Mouse (Mus musculus) adrenal gland, postnatal 4 days (tissue): ENCODE results near the gene U2af2. TPM values are rescaled to one million over a fixed set of nuclear protein-coding genes. Genes with fewer than 3 reads are reported as not detected.

Source experiments
- DNase-seq, 2 experiments: peaks; one replicate each; pipeline ENCODE4 v3.0.0; 2021 to 2022; ENCODE audit warnings: low spot score in 2 of 2, mixed read lengths in 2 of 2
- microRNA-seq: library from miRNA; unstranded; fragments of <30 nt; microRNA quantifications from one replicate; pipeline ENCODE4 v1.2.0, GENCODE M21; 2021
- total RNA-seq, 2 experiments: library from RNA; stranded (reverse); gene quantifications; 2 replicates each; pipeline ENCODE4 v1.2.3; 2021

U2af2 gene
- total RNA-seq, 2 experiments from 2014 or later = 207 to 230 TPM

GRCm38 (mm10) chr7:5101066-5101663, 39.2 kb downstream of the U2af2 start:
- DNase-seq = no peak

DNA sequence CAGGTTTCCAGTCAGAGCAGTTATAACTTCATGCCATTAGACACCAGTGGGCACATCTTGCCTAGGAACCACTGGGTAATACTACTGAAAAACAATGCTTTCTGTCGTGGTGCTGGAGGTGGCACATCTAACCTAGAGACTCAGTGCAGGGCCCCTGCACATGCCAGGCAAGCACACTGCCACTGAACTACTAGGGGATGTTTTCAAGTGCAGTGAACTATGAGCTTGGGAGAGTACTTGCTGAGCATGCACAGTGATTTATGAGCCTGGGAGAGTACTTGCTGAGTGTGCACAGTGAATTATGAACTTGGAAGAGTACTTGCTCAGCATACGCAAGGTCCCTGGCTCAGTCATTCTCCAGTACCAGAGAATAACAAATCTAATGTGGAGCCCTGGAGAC, 40.6 kb downstream of the U2af2 start:
- no peak for DNase-seq

DNA sequence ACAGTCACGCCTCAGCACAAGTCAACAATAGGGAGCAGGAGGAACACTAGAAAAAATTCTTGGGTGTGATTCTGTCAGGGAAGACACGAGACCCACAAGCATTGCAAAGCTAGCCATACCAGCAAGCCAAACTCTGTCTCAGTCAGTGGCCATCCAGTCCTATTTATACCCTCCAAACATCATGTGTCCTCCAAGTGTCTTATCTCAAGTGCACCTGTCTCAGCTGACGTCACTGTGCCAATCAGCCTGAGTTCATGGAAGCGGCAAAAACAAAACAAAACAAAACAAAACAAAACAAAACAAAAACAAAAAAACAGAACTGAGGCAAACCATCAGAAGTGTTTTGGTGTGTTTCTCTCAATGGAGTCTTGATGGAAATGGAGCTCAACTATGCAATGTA, 46.3 kb downstream of the U2af2 start:
- no peak for DNase-seq

- DNase-seq = no peak
Measured at GRCm38 (mm10) chr7:5109301-5109700, 47.4 kb downstream of the U2af2 start.

- no peak for DNase-seq
Measured at GRCm38 (mm10) chr7:5112701-5113100, 50.8 kb downstream of the U2af2 start.

- DNase-seq = no peak
Measured at GRCm38 (mm10) chr7:5116850-5117249, 54.9 kb downstream of the U2af2 start, which contains the start of gene Rfpl4. Gene Rfpl4 (minus strand): TSS chr7:5116950.

GRCm38 (mm10) chr7:5125078-5125477, 63.1 kb downstream of the U2af2 start:
- DNase-seq = no peak

GRCm38 (mm10) chr7:5125549-5126406, 63.8 kb downstream of the U2af2 start, which contains the start of gene Rasl2-9:
Gene Rasl2-9 (minus strand): TSS chr7:5125950.
- peak; percentile 66 to 74 for DNase-seq

Small RNA genes lying within 50 kb of the gene (microRNA-seq; reads per million reads assigned to microRNA genes)
- 1.3 reads per million for gene Gm26217

Other genes with a start within 250 kb of the U2af2 start
- 100 to 1,000 TPM; 140 to 156 TPM for gene Ube2s, start 249.6 kb upstream of the U2af2 start, total RNA-seq
- 1 to 10 TPM; 4.4 to 6.1 TPM for gene Shisa7, start 217.4 kb upstream of the U2af2 start, total RNA-seq
- 10 to 100 TPM; 11.6 to 16.4 TPM for gene Isoc2b, start 191.9 kb upstream of the U2af2 start, total RNA-seq
- gene Isoc2a, start 185.0 kb upstream of the U2af2 start, total RNA-seq = 10 to 100 TPM; 22.6 to 22.8 TPM
- gene Gm36210, start 155.6 kb upstream of the U2af2 start, total RNA-seq = under 1 TPM in 1 of 2 experiments, not detected in 1; 0.39 TPM
- gene Zfp628, start 146.9 kb upstream of the U2af2 start, total RNA-seq = 10 to 100 TPM; 24.4 to 26.9 TPM
- gene Nat14, start 140.1 kb upstream of the U2af2 start, total RNA-seq = 10 to 100 TPM in 1 of 2 experiments, 1 to 10 TPM in 1; 9.9 to 10.1 TPM
- 10 to 100 TPM; 11.8 to 12.1 TPM for gene Ssc5d, start 136.4 kb upstream of the U2af2 start, total RNA-seq
- gene Sbk2, start 97.7 kb upstream of the U2af2 start, total RNA-seq = under 1 TPM; 0.50 to 0.90 TPM
- gene Sbk3, start 91.0 kb upstream of the U2af2 start, total RNA-seq = under 1 TPM; 0.20 to 0.28 TPM
- gene Zfp579, start 66.0 kb upstream of the U2af2 start, total RNA-seq = 10 to 100 TPM; 34.1 to 35.2 TPM
- gene Zfp524, start 47.7 kb upstream of the U2af2 start, total RNA-seq = 10 to 100 TPM; 10.6 to 11.1 TPM
- 10 to 100 TPM; 39.6 to 40.5 TPM for gene Fiz1, start 47.4 kb upstream of the U2af2 start, total RNA-seq
- gene Gm44973, start 46.6 kb upstream of the U2af2 start, total RNA-seq = not detected
- 10 to 100 TPM; 40.1 to 41.8 TPM for gene Zfp865, start 41.8 kb upstream of the U2af2 start, total RNA-seq
- 1 to 10 TPM; 2.7 to 4.4 TPM for gene Ccdc106, start 41.6 kb upstream of the U2af2 start, total RNA-seq
- not detected for gene 4632433K11Rik, start 28.0 kb upstream of the U2af2 start, total RNA-seq
- gene Zfp784, start 23.7 kb upstream of the U2af2 start, total RNA-seq = 1 to 10 TPM; 7.0 to 7.1 TPM
- 10 to 100 TPM; 19.9 to 23.6 TPM for gene Zfp580, start 10.6 kb upstream of the U2af2 start, total RNA-seq
- gene Epn1, start 18.1 kb downstream of the U2af2 start, total RNA-seq = 100 to 1,000 TPM; 166 to 167 TPM
- not detected for gene Rfpl4, start 54.8 kb downstream of the U2af2 start, total RNA-seq
- gene Rasl2-9, start 63.8 kb downstream of the U2af2 start, total RNA-seq = 1 to 10 TPM in 1 of 2 experiments, under 1 TPM in 1; 0.82 to 1.0 TPM
- not detected for gene Vmn1r55, start 87.5 kb downstream of the U2af2 start, total RNA-seq
- gene Vmn1r56, start 134.6 kb downstream of the U2af2 start, total RNA-seq = not detected
- not detected for gene Vmn1r57, start 156.3 kb downstream of the U2af2 start, total RNA-seq